Mouse (Mus musculus) embryonic facial prominence, embryonic 11.5 days (tissue): ENCODE measurements around the gene Acbd4. TPM values are rescaled to one million over a fixed set of nuclear protein-coding genes. Genes with fewer than 3 reads are reported as not detected.
A peak's percentile ranks its signal among the peaks of the same experiment; 100 is the strongest.

Source experiments
- ATAC-seq: fragments of 200-750 bp; cut with Nextera tagmentation; replicated peaks from 2 replicates; pipeline ENCODE4 v1.8.0; 2017; ENCODE audit warnings: low read depth; ENCODE audit not compliant: insufficient number of reproducible peaks, low FRiP score, low TSS enrichment
- DNase-seq: peaks from one replicate; pipeline ENCODE4 v3.0.0-alpha.2; 2015; ENCODE audit warnings: low spot score
- H3K27ac ChIP-seq: fragments of 300-500 bp; sonication (generic); replicated peaks from 2 replicates; pipeline ENCODE4 v1.5.1; 2014; ENCODE audit warnings: mild to moderate bottlenecking, low read depth, low read length, control low read depth
- H3K27me3 ChIP-seq: fragments of 300-500 bp; sonication (generic); 2 replicates; pipeline ENCODE4 v1.6.1; 2014; ENCODE audit warnings: mild to moderate bottlenecking, low read length, moderate library complexity, mixed read lengths; ENCODE audit not compliant: control insufficient read depth, insufficient read depth
- H3K36me3 ChIP-seq: fragments of 300-500 bp; sonication (generic); replicated peaks from 2 replicates; pipeline ENCODE4 v1.6.1; 2014; ENCODE audit warnings: low read depth, mild to moderate bottlenecking, low read length, moderate library complexity, mixed read lengths; ENCODE audit not compliant: control insufficient read depth, insufficient read depth
- H3K4me1 ChIP-seq: fragments of 300-500 bp; sonication (generic); 2 replicates; pipeline ENCODE4 v1.6.1; 2014; ENCODE audit warnings: low read length, mixed read lengths; ENCODE audit not compliant: control insufficient read depth, insufficient read depth
- H3K4me2 ChIP-seq: fragments of 300-500 bp; sonication (generic); 2 replicates; pipeline ENCODE4 v1.6.1; 2014; ENCODE audit warnings: low read depth, mild to moderate bottlenecking, control low read depth, low read length, moderate library complexity
- H3K4me3 ChIP-seq: fragments of 300-500 bp; sonication (generic); 2 replicates; pipeline ENCODE4 v1.5.1; 2014; ENCODE audit warnings: low read depth, low read length, control low read depth
- H3K9ac ChIP-seq: fragments of 300-500 bp; sonication (generic); replicated peaks from 2 replicates; pipeline ENCODE4 v1.6.1; 2014; ENCODE audit warnings: mild to moderate bottlenecking, control low read depth, low read length
- H3K9me3 ChIP-seq: fragments of 300-500 bp; sonication (generic); replicated peaks from 2 replicates; pipeline ENCODE4 v1.6.1; 2016; ENCODE audit warnings: mild to moderate bottlenecking, low read length, inconsistent platforms, mixed read lengths; ENCODE audit not compliant: control insufficient read depth
- WGBS: fragments of 180-500 bp; shearing (Covaris S2); extraction: QIAGEN DNeasy Blood & Tissue Kit; methylation state at CpG from one replicate; pipeline ENCODE4 v1.1.7; 2014; 5-methylcytosine and 5-hydroxymethylcytosine counted together
- polyA plus RNA-seq: library from polyadenylated mRNA; unstranded; fragments of >200 nt; fragmentation: Nextera tagmentation; extraction: Ambion mirVana; gene quantifications from 2 replicates; pipeline ENCODE4 v1.2.1, GENCODE M21; 2014

Acbd4 gene
- polyA plus RNA-seq, 1 experiment from 2014 or later: 7.8 TPM

GRCm38 (mm10) chr11:103074796-103075323 lies 26.6 kb upstream of the Acbd4 start:
- Histone ChIP-seq H3K36me3 (no peaks in the 10 kb centered on the region; the same call in 1 of the 2 replicates), H3K9ac (no peak overlapping the region), H3K4me2 (no peak overlapping the region), H3K27me3 (peaks cover 3% of the 10 kb centered on the region), H3K27ac (no peak overlapping the region), H3K9me3 (no peaks in the 10 kb centered on the region), H3K4me1 (no peaks in the 10 kb centered on the region), H3K4me3 (no peak overlapping the region)
- ATAC-seq (no peak), DNase-seq (no peak)
- WGBS: 18% methylated on average over 10 of the region's 10 CpGs

- H3K27me3 ChIP-seq: peaks cover 12% of the 10 kb centered on the region
- no peak overlapping the region for H3K4me3 ChIP-seq
- 91% methylated on average over 7 of the region's 7 CpGs for WGBS
- no peak overlapping the region for H3K27ac ChIP-seq
- H3K36me3 ChIP-seq: no peaks in the 10 kb centered on the region
- DNase-seq: no peak
- ATAC-seq: no peak
- H3K9me3 ChIP-seq: no peaks in the 10 kb centered on the region
- H3K9ac ChIP-seq: no peak overlapping the region
- no peaks in the 10 kb centered on the region; the same call in 1 of the 2 replicates for H3K4me1 ChIP-seq
- no peak overlapping the region for H3K4me2 ChIP-seq
Measured at GRCm38 (mm10) chr11:103076010-103076409, 25.5 kb upstream of the Acbd4 start.

GRCm38 (mm10) chr11:103076581-103076980 lies 24.9 kb upstream of the Acbd4 start:
- H3K4me3 ChIP-seq: no peak overlapping the region
- WGBS: 74% methylated on average over 8 of the region's 8 CpGs
- no peak overlapping the region for H3K9ac ChIP-seq
- H3K4me1 ChIP-seq: no peaks in the 10 kb centered on the region; the same call in 1 of the 2 replicates
- no peaks in the 10 kb centered on the region for H3K36me3 ChIP-seq
- peaks cover 14% of the 10 kb centered on the region for H3K27me3 ChIP-seq
- H3K4me2 ChIP-seq: no peak overlapping the region
- H3K27ac ChIP-seq: no peak overlapping the region
- H3K9me3 ChIP-seq: no peaks in the 10 kb centered on the region
- ATAC-seq (no peak), DNase-seq (no peak)

- H3K36me3 ChIP-seq: no peaks in the 10 kb centered on the region
- H3K4me2 ChIP-seq: no peak overlapping the region
- WGBS: 87% methylated on average over 11 of the region's 11 CpGs
- no peak for ATAC-seq
- DNase-seq: no peak
- no peaks in the 10 kb centered on the region; the same call in 1 of the 2 replicates for H3K4me1 ChIP-seq
- H3K4me3 ChIP-seq: no peak overlapping the region
- no peak overlapping the region for H3K27ac ChIP-seq
- H3K9ac ChIP-seq: no peak overlapping the region
- H3K27me3 ChIP-seq: peaks cover 15% of the 10 kb centered on the region
- no peaks in the 10 kb centered on the region for H3K9me3 ChIP-seq
Measured at GRCm38 (mm10) chr11:103078131-103078530, 23.4 kb upstream of the Acbd4 start.

GRCm38 (mm10) chr11:103080323-103081091 lies 21.0 kb upstream of the Acbd4 start:
- peak; percentile 61; the same call in 1 of the 2 replicates for ATAC-seq
- peaks cover 15% of the 10 kb centered on the region for H3K27me3 ChIP-seq

GRCm38 (mm10) chr11:103081631-103082030 lies 19.9 kb upstream of the Acbd4 start:
- no peaks in the 10 kb centered on the region for H3K36me3 ChIP-seq
- H3K9ac ChIP-seq: no peak overlapping the region
- peaks cover 15% of the 10 kb centered on the region for H3K27me3 ChIP-seq
- no peak for ATAC-seq
- no peak for DNase-seq
- H3K4me2 ChIP-seq: no peak overlapping the region
- H3K4me3 ChIP-seq: no peak overlapping the region
- H3K9me3 ChIP-seq: no peaks in the 10 kb centered on the region
- H3K27ac ChIP-seq: no peak overlapping the region
- H3K4me1 ChIP-seq: no peaks in the 10 kb centered on the region; the same call in 1 of the 2 replicates
- WGBS: 43% methylated on average over 6 of the region's 6 CpGs

More at GRCm38 (mm10) chr11:103080323-103081091, 21.0 kb upstream of the Acbd4 start:
- 1% methylated on average over 43 of the region's 43 CpGs for WGBS
- H3K4me2 ChIP-seq: peak overlapping the region; percentile 39
- no peaks in the 10 kb centered on the region for H3K36me3 ChIP-seq
- peak overlapping the region; percentile 10 for H3K9ac ChIP-seq
- no peaks in the 10 kb centered on the region; the same call in 1 of the 2 replicates for H3K4me1 ChIP-seq
- peak; percentile 58 for DNase-seq
- H3K9me3 ChIP-seq: no peaks in the 10 kb centered on the region
- H3K27ac ChIP-seq: no peak overlapping the region
- peak overlapping the region; percentile 26 for H3K4me3 ChIP-seq

- no peaks in the 10 kb centered on the region for H3K9me3 ChIP-seq
- 95% methylated on average over 7 of the region's 7 CpGs for WGBS
- H3K27me3 ChIP-seq: peaks cover 4% of the 10 kb centered on the region; the same call in 1 of the 2 replicates
- ATAC-seq (no peak), DNase-seq (no peak)
- no peak overlapping the region for H3K9ac ChIP-seq
- H3K4me2 ChIP-seq: no peak overlapping the region
- no peaks in the 10 kb centered on the region for H3K36me3 ChIP-seq
- no peak overlapping the region for H3K4me3 ChIP-seq
- H3K27ac ChIP-seq: no peak overlapping the region
- no peaks in the 10 kb centered on the region; the same call in 1 of the 2 replicates for H3K4me1 ChIP-seq
Measured at GRCm38 (mm10) chr11:103093306-103093705, 8.2 kb upstream of the Acbd4 start.
